Mouse (Mus musculus) kidney, postnatal 4 days (tissue): ENCODE measurements at regions not wholly inside any gene's neighbourhood (a gene's known extent, or its start where the extent isn't known, plus 50 kb on each side); places are given as distances from the start of the nearest gene placed in this dataset.
"Not testable (repeated sequence)": the region's sequence is repeated elsewhere in the genome, so short reads cannot be mapped to it uniquely, and the experiment has no call there.

Source experiments
- DNase-seq, 2 experiments: peaks; one replicate each; pipeline ENCODE4 v3.0.0; 2021; ENCODE audit warnings: mixed read lengths in 2 of 2

- DNase-seq = no peak
Observed at GRCm38 (mm10) chr10:10270297-10270696, 201.8 kb downstream of the Adgb start.

- DNase-seq = no peak
Observed at GRCm38 (mm10) chr10:10252540-10253318, 219.4 kb downstream of the Adgb start.

GRCm38 (mm10) chr10:10252136-10252535, 220.0 kb downstream of the Adgb start:
- DNase-seq = no peak

- no peak for DNase-seq
Observed at GRCm38 (mm10) chr10:10234894-10235523, 237.1 kb downstream of the Adgb start.

GRCm38 (mm10) chr10:10224582-10225144, 247.5 kb downstream of the Adgb start:
- DNase-seq = no peak

- DNase-seq = no peak
Observed at GRCm38 (mm10) chr10:10219726-10220125, 252.4 kb downstream of the Adgb start.

- DNase-seq = no peak
Observed at GRCm38 (mm10) chr10:10216892-10217291, 255.2 kb downstream of the Adgb start.

GRCm38 (mm10) chr10:10215376-10215775, 256.8 kb downstream of the Adgb start:
- no peak for DNase-seq

GRCm38 (mm10) chr10:10208354-10208753, 263.8 kb downstream of the Adgb start:
- DNase-seq = no peak

GRCm38 (mm10) chr10:10205805-10206520, 266.2 kb downstream of the Adgb start:
- DNase-seq = no peak

- DNase-seq = no peak
Observed at GRCm38 (mm10) chr10:10203982-10204381, 268.1 kb downstream of the Adgb start.

GRCm38 (mm10) chr10:10190308-10190707, 281.8 kb downstream of the Adgb start:
- DNase-seq = no peak

- no peak for DNase-seq
Observed at GRCm38 (mm10) chr10:10188113-10188512, 284.0 kb downstream of the Adgb start.

GRCm38 (mm10) chr10:10186721-10187120, 285.4 kb downstream of the Adgb start:
- no peak for DNase-seq

- DNase-seq = no peak
Observed at GRCm38 (mm10) chr10:10185298-10185883, 284.5 kb upstream of the Stxbp5 start.

GRCm38 (mm10) chr10:10184386-10184785, 283.5 kb upstream of the Stxbp5 start:
- DNase-seq = peak in 1 of 2 experiments; percentile 9

- DNase-seq = not testable (repeated sequence)
Observed at GRCm38 (mm10) chr10:10177037-10177436, 276.2 kb upstream of the Stxbp5 start.
